Mouse (Mus musculus) heart, adult 9 months (tissue): ENCODE measurements around the gene Nab1.

Source experiments
- DNase-seq, 2 experiments: peaks; one replicate each; pipeline ENCODE4 v3.0.0; 2022; ENCODE audit warnings: low spot score in 2 of 2

Nab1 gene

DNA sequence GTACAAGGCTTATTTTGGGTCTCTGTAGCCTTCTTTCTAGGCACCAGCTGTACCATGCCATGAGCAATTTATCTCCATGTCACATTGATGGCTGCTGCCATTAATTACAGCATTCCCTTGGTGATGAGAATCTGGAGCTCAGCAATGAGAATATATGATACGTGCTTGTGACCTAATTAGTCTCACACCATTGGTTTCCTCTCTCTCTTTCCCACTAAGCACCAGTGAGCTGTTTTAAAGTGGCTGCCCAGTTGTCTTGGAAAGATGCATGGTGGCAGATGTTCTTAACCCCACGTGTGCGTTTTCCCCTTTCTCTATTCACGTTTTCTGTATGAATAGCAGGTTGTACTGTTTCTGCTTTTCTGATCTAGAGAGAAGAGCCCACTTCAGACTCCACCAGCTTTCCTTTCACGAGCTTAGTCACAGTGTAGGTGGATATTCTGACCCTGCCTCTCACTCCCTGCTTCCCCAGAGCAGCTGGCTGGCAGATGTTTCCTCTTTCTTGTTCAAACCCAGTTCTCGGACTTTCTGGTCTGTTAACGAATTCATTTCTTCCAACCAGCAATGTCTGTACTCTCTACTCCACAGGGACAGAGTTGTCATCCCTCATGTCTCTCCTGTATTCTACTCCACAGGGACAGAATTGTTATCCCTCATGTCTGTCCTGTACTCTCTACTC lies 29.5 kb downstream of the Nab1 start:
- peak in 1 of 2 experiments; percentile 13 for DNase-seq

DNA sequence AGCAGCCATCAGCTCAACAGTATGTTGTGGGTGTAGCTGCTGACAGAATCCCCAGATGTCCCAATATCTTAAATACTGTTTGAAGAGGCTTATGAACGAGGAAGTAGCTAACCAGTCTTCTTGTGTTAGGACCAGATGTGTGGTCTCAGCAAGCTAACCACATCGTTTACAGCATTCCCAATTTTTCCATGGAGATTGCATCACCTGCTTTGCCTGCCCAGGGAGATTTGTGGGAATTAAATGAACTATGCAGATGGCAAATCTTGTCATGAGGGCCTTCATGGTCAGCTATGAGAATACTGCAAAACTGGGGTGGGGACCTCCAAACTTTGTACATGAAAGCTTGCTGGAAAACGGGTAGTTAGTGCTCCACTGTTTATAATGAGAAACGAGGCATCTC lies 30.2 kb downstream of the Nab1 start:
- peak in 1 of 2 experiments; percentile 19 for DNase-seq

DNA sequence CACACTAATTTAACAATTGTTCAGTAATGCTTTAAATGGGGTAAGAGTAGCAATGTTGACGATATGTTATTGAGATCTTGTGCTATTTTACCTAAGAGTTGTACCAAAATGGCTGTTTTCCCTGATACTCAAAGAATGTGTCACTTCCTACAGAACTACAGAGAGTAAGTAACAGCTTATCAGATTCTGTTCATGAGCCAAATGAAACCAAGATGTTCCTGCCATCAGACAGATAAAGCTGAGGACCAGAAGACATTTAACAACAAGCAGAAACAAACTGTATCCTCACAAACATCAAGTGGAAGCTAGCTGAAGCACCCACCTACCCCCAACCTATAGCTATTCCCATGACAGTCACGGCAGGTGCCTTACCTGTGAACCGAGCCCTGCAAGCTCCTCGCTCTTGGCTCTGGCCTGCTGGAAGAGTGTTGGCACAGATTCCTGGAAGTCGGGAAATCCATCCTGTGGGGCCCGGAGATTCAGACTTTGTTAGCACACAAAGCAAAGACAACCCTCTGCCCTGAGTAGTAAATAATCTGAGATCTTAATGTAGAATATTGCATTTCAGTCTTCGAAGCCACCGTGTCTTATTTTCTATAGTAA lies 33.9 kb downstream of the Nab1 start:
- DNase-seq, result no peak

DNA sequence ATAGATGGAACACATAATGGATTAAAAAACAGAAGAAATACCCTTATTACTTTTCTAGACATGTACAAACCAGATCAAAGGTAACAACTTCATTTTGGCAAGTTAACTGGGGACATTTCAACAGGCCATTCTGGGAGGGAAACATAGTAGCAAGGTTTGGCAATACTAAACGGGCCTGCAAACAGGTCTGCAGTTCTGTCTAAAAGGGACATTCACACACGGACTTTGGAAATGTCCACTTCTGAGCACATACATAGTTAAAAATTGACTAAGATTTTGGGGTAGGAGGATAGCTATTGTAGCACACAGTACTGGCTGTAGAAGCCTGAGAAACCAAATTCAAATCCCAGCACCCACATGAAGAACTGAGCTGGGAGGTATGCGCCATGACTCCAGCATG lies 34.6 kb downstream of the Nab1 start:
- DNase-seq, result no peak

DNA sequence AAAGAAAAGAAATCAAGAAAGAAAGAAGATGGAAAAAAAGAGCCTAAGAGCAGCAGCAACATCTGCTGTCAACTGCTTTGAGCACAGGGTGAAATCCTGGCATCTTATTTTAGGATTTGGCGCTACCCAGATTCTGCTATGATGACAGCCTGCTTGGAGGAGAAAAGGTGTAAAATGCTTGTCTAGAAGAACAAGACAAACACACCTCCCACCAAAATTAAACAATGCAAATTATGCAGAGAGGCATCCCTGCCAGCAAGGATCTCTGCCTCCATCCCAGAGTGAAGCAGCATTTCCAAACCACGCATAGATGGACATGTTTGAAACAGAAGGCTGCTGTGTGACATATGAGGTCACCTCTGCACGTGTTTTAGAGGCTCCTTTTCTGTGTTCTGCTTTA lies 35.2 kb downstream of the Nab1 start:
- DNase-seq, result no peak

DNA sequence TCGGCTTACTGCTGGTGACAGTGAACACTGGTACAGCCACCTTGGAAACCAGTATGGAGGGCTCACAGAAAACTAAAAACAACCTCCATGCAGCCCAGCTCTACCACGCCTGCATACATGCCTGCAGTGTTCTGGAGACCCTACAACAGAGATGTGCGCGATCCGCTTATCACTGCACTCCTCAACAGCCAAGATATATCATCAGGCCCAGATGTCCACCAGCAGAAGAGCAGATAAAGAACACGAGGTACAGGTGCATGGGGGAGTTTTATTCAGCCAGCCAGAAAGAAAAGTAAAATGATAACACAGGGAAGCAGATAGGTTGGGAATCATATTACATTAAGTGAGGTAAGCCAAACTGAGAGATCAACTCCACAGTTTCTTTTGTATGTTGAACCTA lies 37.2 kb downstream of the Nab1 start:
- DNase-seq, result no peak

DNA sequence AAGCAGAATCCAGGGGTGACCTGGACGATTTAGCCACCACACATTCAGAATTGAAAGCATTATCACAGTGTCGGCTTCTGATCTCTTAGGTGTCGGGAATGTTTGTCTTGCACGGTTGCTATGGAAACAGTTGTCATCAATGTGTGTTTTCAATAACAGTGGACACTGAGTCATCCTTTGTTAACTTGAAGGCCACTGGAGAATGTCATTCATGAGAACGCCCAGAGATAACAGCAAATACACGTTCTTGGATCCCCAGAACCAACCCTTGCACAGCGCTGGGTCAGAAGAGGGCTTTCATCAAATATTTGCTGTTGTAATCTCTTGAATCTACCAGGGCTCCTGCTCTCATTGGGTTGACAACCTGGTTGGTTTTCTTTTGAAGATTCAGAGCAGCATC lies 43.9 kb downstream of the Nab1 start:
- DNase-seq, result no peak

DNA sequence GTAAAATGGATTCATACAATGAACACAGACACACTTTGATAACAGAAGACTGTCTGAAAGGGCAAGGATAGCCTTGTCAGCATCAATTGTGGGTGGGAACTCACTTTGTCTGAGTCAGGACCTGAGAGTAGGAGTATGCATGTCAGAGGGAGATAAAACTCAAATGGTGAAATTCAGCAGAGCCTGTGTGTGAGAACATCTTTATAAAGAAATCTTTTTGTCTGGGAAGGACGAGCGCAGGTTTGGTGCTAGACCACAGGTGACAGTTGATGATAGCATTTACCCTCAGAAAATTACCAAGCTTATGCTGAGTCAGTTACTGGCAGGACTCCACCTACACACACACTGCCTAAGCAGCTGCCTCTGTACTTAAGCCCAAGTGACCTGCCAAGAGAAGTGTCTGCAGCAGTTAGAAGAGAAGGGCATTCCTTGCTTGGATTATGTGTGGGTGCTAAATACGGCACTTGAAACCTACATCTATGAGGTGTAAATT lies 45.9 kb downstream of the Nab1 start:
- peak; percentile 13 to 36 for DNase-seq

DNA sequence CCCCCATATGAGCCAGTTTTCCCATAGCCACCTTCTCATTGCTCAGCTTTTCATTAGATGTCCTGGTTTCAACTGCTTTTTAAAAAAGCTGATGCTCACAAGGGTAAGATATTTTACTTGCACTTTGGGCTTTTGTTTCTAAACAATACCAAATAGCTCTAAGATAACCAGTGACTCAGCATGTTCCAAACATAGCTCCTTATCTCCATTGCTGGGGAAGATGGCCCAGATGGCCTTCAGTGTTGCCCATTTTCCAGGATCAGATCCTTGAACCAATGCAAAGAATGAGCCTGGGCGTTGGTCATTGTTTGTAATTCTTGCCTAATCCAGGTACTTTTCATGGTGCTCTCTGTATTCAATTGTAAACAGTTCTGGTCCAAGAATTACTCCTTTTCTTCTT lies 49.1 kb downstream of the Nab1 start:
- no peak for DNase-seq

DNA sequence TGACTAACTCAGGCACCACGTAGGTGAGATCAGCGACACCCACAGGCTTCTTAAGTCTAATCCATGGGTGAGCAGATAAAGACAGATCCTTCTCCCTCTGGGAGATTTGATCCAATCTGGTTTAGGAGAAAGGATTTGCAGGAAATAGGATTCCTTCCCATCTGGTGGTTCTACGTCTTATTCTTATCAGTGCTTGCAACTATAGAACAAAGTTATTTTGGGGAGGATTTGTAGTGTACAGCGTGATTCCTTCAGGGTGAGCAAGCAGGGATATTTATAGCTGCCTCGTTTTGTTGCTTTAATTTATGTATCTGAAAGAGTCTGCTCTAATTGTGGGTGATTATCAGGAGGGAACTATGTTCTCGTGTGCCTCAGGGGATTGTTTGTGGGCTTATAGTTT lies 64.6 kb downstream of the Nab1 start:
- no peak for DNase-seq

DNA sequence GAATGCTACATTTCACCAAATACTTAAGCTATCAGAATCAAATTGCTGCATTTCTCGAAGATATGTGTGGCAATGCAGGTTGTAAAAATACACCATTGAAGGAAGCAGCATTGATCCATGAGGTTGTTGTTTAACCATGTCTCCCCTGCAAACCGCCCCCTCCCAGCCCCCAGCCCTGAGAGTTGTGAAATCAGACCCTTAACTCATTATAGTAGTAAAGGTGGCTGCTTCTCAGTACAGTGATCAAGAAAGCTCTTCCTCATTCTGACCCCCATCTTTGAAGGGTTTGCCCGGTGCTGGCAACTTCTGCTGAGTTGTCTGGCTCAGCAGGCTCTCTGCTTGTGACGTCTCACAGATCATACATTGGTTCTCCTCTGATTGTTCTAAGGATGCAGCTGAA lies 66.4 kb downstream of the Nab1 start:
- no peak for DNase-seq

DNA sequence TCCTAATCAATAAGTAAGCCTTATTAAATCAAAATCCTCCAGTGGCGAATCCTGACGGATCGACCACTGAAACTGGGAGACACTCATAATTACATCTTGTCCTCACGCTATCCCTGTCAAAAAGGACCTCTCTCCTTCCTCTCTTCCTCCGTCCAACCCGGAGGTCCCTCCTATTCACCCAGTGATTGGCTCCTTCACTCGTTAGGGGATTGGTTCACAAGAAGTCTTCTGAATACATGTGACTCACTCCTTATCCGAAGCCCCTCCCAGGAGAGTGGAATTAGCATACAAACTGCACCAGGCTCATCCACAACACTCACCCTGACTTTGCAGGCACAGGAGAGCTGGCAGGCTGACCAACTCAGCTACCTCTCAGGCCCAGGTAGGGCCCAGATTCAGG lies 68.7 kb downstream of the Nab1 start:
- no peak for DNase-seq

DNA sequence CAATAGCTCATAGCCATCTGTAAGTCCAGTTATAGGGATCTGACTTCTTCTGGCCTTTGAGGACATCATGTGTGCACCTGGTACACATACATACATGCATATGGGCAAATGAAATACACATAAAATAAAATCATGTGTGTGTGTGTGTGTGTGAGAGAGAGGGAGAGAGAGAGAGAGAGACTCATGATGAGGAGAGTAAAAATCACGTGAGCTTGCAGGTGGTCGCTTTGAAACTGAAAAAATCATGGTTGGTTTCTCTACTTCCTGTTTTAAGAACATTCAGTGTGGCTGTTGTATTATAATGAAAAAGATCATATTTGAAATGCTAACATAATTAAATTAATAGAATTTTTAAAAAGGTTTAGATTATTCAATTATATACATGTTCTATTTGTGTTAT lies 69.9 kb downstream of the Nab1 start:
- DNase-seq, result no peak

DNA sequence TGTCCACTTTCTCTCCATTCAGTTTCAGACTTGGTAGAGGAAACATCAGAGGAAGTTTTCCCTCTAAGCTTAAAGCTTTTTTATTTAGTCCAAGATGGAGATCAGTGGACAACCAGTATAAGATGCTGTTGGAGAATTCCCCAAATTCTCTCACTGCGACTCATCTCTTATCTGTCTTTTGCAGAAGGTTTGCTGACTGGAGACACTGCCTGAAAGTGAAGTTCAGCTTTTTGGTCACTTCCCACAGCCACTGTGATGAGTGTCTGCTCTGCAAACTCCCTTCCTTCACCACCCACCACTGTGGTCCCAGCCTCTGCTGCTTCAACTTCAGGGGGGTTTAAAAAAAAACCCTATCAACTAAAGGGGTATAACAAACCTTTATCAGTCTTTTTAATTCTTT lies 70.4 kb downstream of the Nab1 start:
- DNase-seq, result no peak

DNA sequence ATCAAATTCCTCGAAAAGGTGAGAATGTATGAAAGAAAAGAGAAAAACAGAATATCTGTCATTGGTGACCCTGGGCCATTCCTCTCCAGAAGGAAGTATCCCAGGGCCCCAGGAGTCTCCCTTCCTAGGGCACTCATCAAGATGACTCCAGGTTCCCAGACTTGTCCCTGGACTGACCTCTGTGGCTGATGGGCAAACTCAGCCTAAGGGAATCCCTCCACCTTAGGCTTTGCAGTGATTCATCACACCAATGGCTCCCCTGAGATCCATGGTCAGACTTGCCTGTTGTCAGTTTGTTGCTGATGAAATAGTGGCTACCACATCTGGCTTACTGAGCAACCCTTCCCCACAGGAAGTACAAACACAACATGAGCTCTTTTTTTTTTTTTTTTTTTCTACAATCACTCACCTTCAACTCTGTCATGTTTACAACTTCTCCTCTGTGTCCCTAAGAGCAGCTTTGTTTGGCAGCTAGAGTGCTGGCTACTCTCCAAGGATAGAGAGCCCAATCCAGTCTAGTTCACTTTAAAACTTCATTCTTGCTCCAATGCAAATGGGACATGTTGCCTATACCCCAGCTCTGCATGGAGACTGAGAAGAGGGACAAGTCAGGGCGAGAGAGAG lies 72.5 kb downstream of the Nab1 start:
- no peak for DNase-seq

DNA sequence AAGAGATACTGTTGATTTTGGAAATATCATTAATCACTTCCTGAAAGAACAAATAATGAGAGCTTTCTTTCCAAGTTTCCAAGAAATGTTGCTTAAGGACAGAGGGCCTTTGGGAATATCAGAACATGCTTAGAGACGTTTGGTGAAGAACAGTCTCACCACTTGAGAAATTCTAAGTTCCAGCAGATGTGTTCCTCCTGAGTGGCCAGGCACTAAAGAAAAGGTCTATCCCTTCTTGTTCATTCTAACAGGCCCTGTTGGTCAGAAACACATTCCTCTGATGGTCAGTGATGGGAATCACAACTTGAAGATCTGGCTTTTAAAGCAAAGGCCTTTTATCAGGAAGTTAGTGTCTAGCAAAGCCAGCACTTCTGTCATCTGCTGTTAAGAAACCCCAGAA lies 76.6 kb downstream of the Nab1 start:
- peak; percentile 43 to 59 for DNase-seq

DNA sequence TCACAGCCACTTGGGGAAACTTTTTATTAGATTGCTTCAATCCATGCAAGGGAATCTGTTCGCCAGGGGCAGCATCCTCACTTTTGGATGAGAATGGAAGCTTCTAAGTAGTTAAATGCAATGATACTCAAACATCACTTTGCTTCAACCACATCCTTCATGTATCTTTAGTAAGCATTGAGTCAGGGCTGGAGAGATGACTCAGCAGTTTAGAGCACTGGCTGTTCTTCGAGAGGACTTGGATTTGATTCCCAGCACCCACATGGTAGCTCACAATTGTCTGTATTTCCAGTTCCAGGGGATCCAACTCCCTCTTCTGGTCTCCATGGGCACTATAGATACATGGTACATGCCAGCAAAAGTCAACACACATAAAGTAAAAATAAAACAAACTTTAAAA lies 77.4 kb downstream of the Nab1 start:
- DNase-seq, result no peak

DNA sequence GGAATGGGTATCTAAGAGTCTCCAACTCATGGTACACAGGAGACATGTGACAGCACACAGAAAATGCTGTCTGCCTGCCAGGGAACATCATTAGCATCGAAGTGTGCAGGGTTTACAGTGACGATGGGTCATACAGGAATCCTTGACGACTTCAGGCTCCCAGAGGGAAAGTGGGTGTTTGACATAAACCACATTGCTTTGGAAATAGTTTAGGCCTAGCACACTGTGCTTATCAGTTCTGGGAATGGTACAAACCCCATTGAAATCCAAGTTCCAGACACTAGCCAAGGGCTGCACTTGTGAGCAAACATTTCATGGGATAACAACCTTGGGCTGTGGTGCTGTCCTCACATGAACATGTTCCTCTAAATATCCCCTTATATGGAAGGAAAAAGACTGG lies 78.3 kb downstream of the Nab1 start:
- DNase-seq, result peak; percentile 68 to 72

DNA sequence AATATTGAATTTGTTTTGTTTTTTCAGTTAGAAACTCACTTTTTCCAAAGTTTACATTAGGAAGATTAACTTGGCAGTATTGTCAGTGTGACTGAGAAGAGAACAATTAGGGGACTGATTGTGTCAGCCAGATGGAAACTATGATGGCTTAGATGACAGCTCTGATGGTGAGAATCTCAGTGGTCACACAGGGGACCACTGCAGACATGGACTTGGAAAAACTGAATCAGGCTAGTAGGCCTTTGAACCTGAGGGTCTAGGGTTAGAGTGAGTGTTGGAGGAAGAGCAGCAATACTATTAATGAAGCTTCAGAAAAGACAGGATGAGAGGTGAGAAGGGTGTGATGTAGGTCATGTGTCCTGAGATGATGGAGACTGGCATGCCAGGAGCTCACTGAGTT lies 78.9 kb downstream of the Nab1 start:
- no peak for DNase-seq

DNA sequence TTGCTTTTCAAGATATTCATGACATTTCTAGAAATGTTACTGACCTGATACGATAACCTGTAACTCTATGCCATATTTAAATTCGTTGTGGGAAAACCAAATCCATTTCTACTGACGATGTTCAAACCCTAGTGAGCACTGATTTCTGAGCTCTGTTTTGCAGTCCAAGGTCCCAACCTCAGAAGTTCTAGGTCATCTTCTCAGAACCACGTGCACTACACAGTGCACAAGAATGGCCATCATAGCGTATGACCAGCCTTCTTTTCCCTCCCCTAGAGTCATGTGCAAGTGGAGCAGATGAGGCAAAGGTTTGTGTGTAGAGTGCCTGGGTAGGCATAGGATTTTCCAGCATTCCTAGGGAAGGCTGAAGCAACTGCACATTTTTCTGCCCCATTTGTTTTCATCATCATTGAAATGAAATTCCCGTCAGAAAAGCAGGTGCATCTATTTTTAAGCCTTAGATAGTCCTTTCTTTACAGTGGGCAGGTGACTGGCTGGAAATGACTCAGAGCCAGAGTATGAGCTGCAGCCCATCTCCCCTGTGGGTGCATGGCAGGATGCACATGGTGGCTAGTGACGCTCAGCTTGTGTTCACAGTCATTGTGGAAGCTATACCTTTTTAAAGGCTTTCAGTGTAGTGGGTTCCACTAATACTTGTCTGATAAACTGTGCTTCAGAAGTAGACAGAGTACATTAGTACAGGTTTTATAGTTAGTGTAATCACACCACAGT lies 81.2 kb downstream of the Nab1 start:
- DNase-seq, result no peak
